Mouse (Mus musculus): ENCODE measurements around the gene Rab12.

DNA sequence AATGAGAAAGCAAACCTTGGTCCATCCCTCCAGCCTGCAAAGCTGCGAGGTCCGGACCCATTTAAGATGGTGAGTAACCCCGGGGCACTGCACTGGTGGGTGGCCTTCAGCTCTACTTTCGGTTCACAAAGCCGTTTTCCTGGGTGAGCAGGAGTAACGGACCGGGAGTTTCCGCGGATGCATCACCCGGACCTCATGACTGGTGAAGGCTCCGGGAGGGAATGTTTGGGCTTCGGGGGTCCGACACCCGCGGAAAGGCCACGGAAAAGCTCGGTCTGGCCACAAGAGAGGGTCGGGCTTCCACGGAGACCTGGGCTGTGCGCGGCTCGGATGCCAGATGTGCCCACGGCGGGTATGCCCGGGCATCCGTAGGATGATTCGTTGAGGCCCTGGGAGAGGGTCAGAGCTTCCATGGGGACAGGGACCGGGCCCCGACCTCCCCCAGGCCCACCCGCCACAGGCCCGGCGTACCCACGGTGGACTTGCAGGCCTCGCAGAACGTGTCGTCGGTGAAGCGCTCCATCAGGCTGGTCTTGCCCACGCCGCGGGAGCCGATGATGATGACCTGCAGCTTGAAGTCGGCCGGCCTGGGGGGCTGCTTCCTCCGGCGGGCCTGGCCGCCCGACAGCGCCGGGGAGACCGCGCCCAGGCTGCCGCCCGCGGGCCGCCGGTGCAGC, 514 bp downstream of the Rab12 start:
- TF ChIP-seq CTCF (IDR thresholded peaks at IDR 0.05; ENCODE audit: low read depth, low read length) (no peak), GATA1 (IDR thresholded peaks at IDR 0.05; ENCODE audit: borderline replicate concordance, low read length) (no peak), POLR2AphosphoS5 (IDR thresholded peaks at IDR 0.05; ENCODE audit: insufficient replicate concordance, low read depth, low read length) (no peak)

All from G1E (cell line).